Mouse (Mus musculus): Measurements from ENCODE around the gene Sec24a. TPM values are rescaled to one million over a fixed set of nuclear protein-coding genes. Genes with fewer than 3 reads are reported as not detected.
"Not testable (repeated sequence)": the region's sequence is repeated elsewhere in the genome, so short reads cannot be mapped to it uniquely, and the experiment has no call there.

Sec24a gene
- polyA plus RNA-seq, 1 experiment = 13.9 TPM

- DNase-seq (ENCODE audit: low read depth) = no peak
- TF ChIP-seq CTCF (IDR thresholded peaks at IDR 0.05; ENCODE audit: borderline replicate concordance, extremely low read depth, insufficient read depth, insufficient read length) (no peak), POLR2A (IDR thresholded peaks at IDR 0.05; ENCODE audit: borderline replicate concordance, extremely low read depth, insufficient read depth, insufficient read length, poor library complexity, severe bottlenecking) (no peak)
These were observed 88.0 kb downstream of the Sec24a start for GRCm38 (mm10) chr11:51675386-51675785.

- TF ChIP-seq POLR2A (IDR thresholded peaks at IDR 0.05; ENCODE audit: borderline replicate concordance, extremely low read depth, insufficient read depth, insufficient read length, poor library complexity, severe bottlenecking) = no peak
- DNase-seq (ENCODE audit: low read depth) = no peak
These were observed 90.1 kb downstream of the Sec24a start for GRCm38 (mm10) chr11:51673291-51673690.

GRCm38 (mm10) chr11:51671376-51671775 lies 92.1 kb downstream of the Sec24a start:
- no peak for DNase-seq (ENCODE audit: low read depth)
- TF ChIP-seq CTCF (IDR thresholded peaks at IDR 0.05; ENCODE audit: borderline replicate concordance, extremely low read depth, insufficient read depth, insufficient read length) (no peak), POLR2A (IDR thresholded peaks at IDR 0.05; ENCODE audit: borderline replicate concordance, extremely low read depth, insufficient read depth, insufficient read length, poor library complexity, severe bottlenecking) (no peak)

- no peak for TF ChIP-seq CTCF (IDR thresholded peaks at IDR 0.05; ENCODE audit: borderline replicate concordance, extremely low read depth, insufficient read depth, insufficient read length)
- no peak for TF ChIP-seq POLR2A (IDR thresholded peaks at IDR 0.05; ENCODE audit: borderline replicate concordance, extremely low read depth, insufficient read depth, insufficient read length, poor library complexity, severe bottlenecking)
- no peak for DNase-seq (ENCODE audit: low read depth)
These were observed 92.6 kb downstream of the Sec24a start for GRCm38 (mm10) chr11:51670846-51671245.

GRCm38 (mm10) chr11:51664747-51665146 lies 98.7 kb downstream of the Sec24a start:
- DNase-seq (ENCODE audit: low read depth) = not testable (repeated sequence)

- no peak for TF ChIP-seq POLR2A (IDR thresholded peaks at IDR 0.05; ENCODE audit: borderline replicate concordance, extremely low read depth, insufficient read depth, insufficient read length, poor library complexity, severe bottlenecking)
- TF ChIP-seq CTCF (IDR thresholded peaks at IDR 0.05; ENCODE audit: borderline replicate concordance, extremely low read depth, insufficient read depth, insufficient read length) = no peak
- no peak for DNase-seq (ENCODE audit: low read depth)
These were observed 100.8 kb downstream of the Sec24a start for GRCm38 (mm10) chr11:51662632-51663031.

- no peak for DNase-seq (ENCODE audit: low read depth)
- TF ChIP-seq CTCF (IDR thresholded peaks at IDR 0.05; ENCODE audit: borderline replicate concordance, extremely low read depth, insufficient read depth, insufficient read length) (no peak), POLR2A (IDR thresholded peaks at IDR 0.05; ENCODE audit: borderline replicate concordance, extremely low read depth, insufficient read depth, insufficient read length, poor library complexity, severe bottlenecking) (no peak)
These were observed 101.5 kb downstream of the Sec24a start for GRCm38 (mm10) chr11:51661867-51662365.

- no peak for TF ChIP-seq CTCF (IDR thresholded peaks at IDR 0.05; ENCODE audit: borderline replicate concordance, extremely low read depth, insufficient read depth, insufficient read length)
- no peak for TF ChIP-seq POLR2A (IDR thresholded peaks at IDR 0.05; ENCODE audit: borderline replicate concordance, extremely low read depth, insufficient read depth, insufficient read length, poor library complexity, severe bottlenecking)
- peak; percentile 30 for DNase-seq (ENCODE audit: low read depth)
These were observed 104.7 kb downstream of the Sec24a start for GRCm38 (mm10) chr11:51658705-51659104.

GRCm38 (mm10) chr11:51658291-51658690 lies 105.1 kb downstream of the Sec24a start:
- DNase-seq (ENCODE audit: low read depth) = no peak
- TF ChIP-seq POLR2A (IDR thresholded peaks at IDR 0.05; ENCODE audit: borderline replicate concordance, extremely low read depth, insufficient read depth, insufficient read length, poor library complexity, severe bottlenecking) = no peak

- DNase-seq (ENCODE audit: low read depth) = no peak
- TF ChIP-seq POLR2A (IDR thresholded peaks at IDR 0.05; ENCODE audit: borderline replicate concordance, extremely low read depth, insufficient read depth, insufficient read length, poor library complexity, severe bottlenecking) (no peak), CTCF (IDR thresholded peaks at IDR 0.05; ENCODE audit: borderline replicate concordance, extremely low read depth, insufficient read depth, insufficient read length) (no peak)
These were observed 106.5 kb downstream of the Sec24a start for GRCm38 (mm10) chr11:51656798-51657521.

- DNase-seq (ENCODE audit: low read depth) = no peak
- no peak for TF ChIP-seq CTCF (IDR thresholded peaks at IDR 0.05; ENCODE audit: borderline replicate concordance, extremely low read depth, insufficient read depth, insufficient read length)
- TF ChIP-seq POLR2A (IDR thresholded peaks at IDR 0.05; ENCODE audit: borderline replicate concordance, extremely low read depth, insufficient read depth, insufficient read length, poor library complexity, severe bottlenecking) = no peak
These were observed 108.5 kb downstream of the Sec24a start for GRCm38 (mm10) chr11:51654891-51655290.

- TF ChIP-seq POLR2A (IDR thresholded peaks at IDR 0.05; ENCODE audit: borderline replicate concordance, extremely low read depth, insufficient read depth, insufficient read length, poor library complexity, severe bottlenecking) (no peak), CTCF (IDR thresholded peaks at IDR 0.05; ENCODE audit: borderline replicate concordance, extremely low read depth, insufficient read depth, insufficient read length) (no peak)
- DNase-seq (ENCODE audit: low read depth) = no peak
These were observed 109.7 kb downstream of the Sec24a start for GRCm38 (mm10) chr11:51653736-51654135.
